Comparison of ENCODE assay signal across 17 mouse cellular contexts in genomic region chr10:114418956-114419530, GRCm38 (mm10).
"Had no signal": no experiment of that assay in that cellular context is flagged by ENCODE, and none has a peak within 500 bp of the region (broad histone marks: within the 10 kb centered on the region; RNA-seq: fewer than 3 reads in every experiment).

No protein-coding gene starts in this region.

- H3K4me2 ChIP-seq: intestine, embryonic 15.5 days; limb, embryonic 12.5 days; limb, embryonic 15.5 days; liver, embryonic 12.5 days; liver, embryonic 15.5 days; midbrain, embryonic 11.5 days; neural tube, embryonic 12.5 days; neural tube, embryonic 15.5 days had no signal

- DNase-seq: kidney, adult 18-20 months; kidney, postnatal 10 days; left cerebral cortex, postnatal 4 days; lung, adult 2 months; lung, postnatal 14 days; lung, postnatal 4 days; midbrain, embryonic 14.5 days; thymus, adult 18-20 months; thymus, postnatal 36 days had no signal

- H3K4me1 ChIP-seq: intestine, embryonic 15.5 days; limb, embryonic 12.5 days; limb, embryonic 15.5 days; liver, embryonic 12.5 days; liver, embryonic 15.5 days; neural tube, embryonic 12.5 days; neural tube, embryonic 15.5 days had no signal

- H3K27ac ChIP-seq: intestine, embryonic 15.5 days; limb, embryonic 12.5 days; limb, embryonic 15.5 days; liver, embryonic 12.5 days; liver, embryonic 15.5 days; neural tube, embryonic 12.5 days; neural tube, embryonic 15.5 days had no signal

- H3K9ac ChIP-seq: intestine, embryonic 15.5 days; limb, embryonic 12.5 days; limb, embryonic 15.5 days; liver, embryonic 12.5 days; liver, embryonic 15.5 days; neural tube, embryonic 12.5 days; neural tube, embryonic 15.5 days had no signal

- H3K27me3 ChIP-seq: intestine, embryonic 15.5 days; limb, embryonic 12.5 days; limb, embryonic 15.5 days; liver, embryonic 12.5 days; liver, embryonic 15.5 days; neural tube, embryonic 12.5 days; neural tube, embryonic 15.5 days had no signal

- H3K4me3 ChIP-seq: intestine, embryonic 15.5 days; limb, embryonic 12.5 days; limb, embryonic 15.5 days; liver, embryonic 12.5 days; liver, embryonic 15.5 days; neural tube, embryonic 12.5 days; neural tube, embryonic 15.5 days had no signal

- H3K9me3 ChIP-seq: intestine, embryonic 15.5 days; limb, embryonic 12.5 days; limb, embryonic 15.5 days; liver, embryonic 12.5 days; liver, embryonic 15.5 days; neural tube, embryonic 12.5 days; neural tube, embryonic 15.5 days had no signal

- ATAC-seq: intestine, embryonic 15.5 days; liver, embryonic 12.5 days had no signal

- H3K36me3 ChIP-seq: intestine, embryonic 15.5 days; limb, embryonic 12.5 days; limb, embryonic 15.5 days; liver, embryonic 12.5 days; liver, embryonic 15.5 days; neural tube, embryonic 12.5 days; neural tube, embryonic 15.5 days had no signal
